Mouse (Mus musculus) adrenal gland, adult 2 months (tissue): ENCODE measurements around the gene Trpm1. TPM values are rescaled to one million over a fixed set of nuclear protein-coding genes. Genes with fewer than 3 reads are reported as not detected.

Experiments used
- DNase-seq: peaks from one replicate; pipeline ENCODE4 v3.0.0; 2021
- polyA plus RNA-seq: library from polyadenylated mRNA; depleted of rRNA; stranded (reverse); fragments of >200 nt; gene quantifications from 2 replicates; pipeline ENCODE4 v1.2.3, GENCODE M21; 2012
- total RNA-seq, 2 experiments: library from RNA; stranded (reverse); gene quantifications; 2 replicates each; pipeline ENCODE4 v1.2.3; 2021

Gene Trpm1
- total and polyA plus RNA-seq, 3 experiments, result not detected

DNA sequence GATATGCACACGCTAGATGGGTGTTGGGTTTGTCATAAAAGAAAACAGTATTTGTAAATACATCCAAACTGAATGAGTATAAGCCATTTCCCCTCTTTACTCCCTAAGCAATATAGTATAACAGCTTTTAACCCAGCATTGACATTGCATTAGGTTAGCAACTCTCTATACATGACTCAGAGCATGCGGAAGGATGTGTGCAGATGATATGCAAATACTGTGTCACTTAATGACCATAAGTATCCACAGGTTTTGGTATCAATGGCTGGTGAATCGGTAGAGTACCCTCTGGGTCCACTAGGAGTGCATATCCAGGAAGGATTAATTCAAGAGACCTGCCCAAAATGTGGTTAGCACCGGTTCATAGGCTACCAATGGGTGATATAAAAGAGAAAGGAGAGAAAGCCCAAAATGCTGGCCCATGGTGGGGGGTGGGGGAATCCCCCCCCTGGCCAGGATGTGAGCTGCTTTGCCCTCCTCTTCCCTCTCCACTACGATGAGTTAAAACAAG lies 80.7 kb downstream of the Trpm1 start:
- no peak for DNase-seq

DNA sequence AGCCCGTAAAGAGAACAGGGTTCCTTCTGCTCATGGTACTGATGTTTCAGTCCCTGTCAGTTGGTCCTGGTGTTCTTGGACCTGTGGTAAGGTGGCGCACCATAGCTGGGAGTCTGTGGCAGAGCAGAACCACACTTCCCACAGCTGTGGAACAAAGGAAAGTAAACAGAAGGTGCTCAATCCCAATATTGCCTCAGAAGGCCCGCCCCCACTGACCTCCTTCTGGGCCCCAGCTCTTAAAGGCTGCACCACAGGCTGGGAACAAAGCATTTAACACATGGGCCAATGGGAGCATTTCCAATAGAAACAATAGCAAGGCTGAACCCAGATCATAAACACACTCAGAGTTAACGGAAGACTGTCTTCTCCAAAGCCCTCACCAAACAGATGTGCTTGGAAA lies 82.9 kb downstream of the Trpm1 start:
- DNase-seq, result no peak

DNA sequence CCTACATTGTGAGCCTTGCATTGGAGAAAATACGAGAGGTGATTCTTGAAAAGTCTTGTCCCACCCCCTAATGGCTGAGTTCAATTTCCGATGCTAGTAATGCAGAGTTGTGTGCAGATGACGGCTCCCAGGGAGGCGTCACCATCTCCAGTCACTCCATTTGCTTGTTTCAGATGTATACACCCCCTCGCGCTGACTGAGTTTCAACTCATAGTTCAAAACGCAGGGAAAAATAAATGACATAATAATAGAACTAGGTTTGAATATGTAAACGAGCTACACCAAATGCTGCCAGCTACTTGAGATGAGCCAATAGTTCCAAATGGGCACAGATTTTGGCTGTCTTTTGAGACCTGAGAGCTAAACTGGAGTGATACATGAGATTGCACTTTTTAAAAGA lies 84.1 kb downstream of the Trpm1 start:
- DNase-seq, result no peak

DNA sequence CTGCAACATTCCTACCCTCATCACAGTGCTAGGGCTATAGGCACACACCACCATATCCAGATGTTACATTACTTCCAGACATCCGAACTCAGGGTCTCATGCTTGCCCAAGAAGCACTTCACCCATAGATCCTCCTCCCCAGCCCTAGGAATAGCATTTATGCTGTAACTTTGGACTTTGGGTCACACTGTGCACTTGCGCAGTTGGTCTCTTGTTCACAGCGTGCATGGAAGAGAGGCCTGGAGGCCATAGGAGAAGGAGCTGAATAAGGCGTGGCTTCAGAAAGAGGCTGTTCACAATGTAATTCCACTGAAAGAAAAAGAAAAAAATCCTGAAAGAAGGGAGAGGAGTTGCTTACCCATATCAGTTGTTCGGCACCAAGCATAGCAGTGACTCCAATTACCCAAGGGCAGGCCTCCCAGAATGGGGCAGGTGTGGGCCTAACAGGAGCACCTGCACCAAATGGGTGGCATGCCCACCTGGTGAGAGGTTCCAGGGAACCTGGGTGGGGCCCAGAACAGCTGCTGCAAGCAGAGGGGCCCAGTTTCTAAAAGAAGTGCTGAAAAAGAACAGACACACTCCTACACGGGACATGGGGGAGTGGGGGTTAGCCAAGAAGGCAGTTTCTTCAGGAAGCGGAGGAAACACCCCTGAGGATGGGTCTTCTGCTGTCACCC lies 84.9 kb downstream of the Trpm1 start:
- no peak for DNase-seq

DNA sequence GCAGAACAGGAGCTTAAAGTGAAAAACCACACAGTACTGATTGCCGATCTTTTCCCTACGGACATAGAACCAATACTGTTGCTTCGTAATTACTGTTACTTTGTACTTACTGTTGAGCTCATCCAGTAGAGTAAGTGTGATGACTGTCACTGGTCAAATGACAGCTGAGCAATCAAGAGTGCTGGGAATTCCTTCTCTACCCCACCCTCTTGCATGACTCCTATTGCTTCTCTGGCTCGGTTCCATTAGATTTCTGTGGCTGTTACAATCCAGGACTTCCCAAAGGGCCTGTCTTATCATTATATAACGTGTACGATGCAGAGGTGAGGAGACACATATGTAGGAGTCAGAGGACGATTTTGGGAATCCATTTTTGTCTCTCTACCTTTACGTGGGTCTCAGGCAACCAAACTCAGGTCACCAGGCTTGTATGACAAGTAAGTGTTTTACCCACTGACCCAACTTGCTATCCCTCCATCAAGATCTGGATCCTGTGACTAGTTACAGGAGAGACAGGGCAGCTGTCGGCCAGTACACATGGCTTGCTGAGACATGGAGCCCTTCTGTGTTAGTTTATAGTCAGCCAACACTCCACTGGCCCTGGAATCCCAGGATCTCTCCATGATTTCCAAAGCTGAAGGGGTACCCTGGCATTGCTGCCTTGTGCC lies 85.6 kb downstream of the Trpm1 start:
- DNase-seq, result no peak

DNA sequence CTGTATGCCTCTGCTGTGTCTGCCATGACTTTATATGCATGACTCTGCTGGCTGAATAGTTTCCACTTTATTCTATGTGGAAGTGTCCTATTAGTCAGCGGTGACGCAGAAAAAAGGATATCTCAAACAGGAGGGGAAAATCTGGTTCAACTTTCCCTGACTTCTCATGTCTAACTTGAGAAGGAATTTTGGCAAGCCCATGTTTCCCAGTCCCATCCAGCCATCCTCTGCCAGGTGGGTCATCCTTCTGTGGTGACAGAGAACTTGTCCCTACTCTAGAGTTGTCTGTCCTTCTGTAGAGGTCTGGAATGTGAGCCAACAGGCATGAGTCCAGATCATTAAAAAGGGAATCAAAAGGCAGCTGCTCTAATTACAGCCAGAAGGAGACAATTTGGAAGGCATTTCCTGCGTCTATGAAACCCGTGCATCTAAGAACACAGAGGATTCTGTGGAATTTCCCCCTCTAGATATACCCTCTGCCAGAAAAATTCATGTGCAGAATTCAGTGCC lies 86.2 kb downstream of the Trpm1 start:
- no peak for DNase-seq

DNA sequence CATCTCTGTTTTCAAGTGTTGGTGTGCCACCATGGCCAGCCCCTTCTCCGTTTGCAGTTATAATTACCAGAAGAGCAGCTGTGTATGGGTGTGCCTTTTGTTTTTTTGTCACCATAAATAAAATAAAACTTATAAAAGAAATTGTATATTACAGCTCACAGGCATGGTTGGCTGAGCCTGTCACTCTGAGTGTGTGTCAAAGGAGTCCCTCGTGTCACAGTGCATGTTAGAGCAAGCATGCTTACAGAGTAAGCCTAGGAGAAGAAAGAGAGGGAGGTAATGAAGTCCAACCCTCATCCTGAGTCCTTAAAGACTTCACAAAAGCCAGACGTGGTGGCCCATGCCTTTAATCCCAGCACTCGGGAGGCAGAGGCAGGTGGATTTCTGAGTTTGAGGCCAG lies 88.8 kb downstream of the Trpm1 start:
- DNase-seq, result no peak

DNA sequence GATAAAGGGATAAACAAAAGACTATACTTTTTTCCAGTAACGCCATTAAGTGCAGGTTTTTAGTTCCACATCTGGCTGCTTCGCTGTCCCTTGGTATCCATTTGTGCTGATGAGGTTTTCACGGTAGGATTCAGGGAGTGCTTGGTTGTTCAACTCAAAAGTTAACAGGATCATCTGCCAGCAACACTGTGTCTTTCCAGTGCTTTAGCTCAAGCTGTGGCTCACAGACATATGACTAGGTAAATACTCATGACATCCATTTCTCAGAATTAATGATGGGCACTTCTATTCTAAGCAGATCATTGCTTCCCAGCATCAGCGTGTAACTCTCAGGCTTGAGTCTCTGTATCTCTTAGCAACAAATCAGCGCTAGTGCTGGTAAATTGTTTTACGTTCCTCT lies 90.7 kb downstream of the Trpm1 start:
- no peak for DNase-seq

DNA sequence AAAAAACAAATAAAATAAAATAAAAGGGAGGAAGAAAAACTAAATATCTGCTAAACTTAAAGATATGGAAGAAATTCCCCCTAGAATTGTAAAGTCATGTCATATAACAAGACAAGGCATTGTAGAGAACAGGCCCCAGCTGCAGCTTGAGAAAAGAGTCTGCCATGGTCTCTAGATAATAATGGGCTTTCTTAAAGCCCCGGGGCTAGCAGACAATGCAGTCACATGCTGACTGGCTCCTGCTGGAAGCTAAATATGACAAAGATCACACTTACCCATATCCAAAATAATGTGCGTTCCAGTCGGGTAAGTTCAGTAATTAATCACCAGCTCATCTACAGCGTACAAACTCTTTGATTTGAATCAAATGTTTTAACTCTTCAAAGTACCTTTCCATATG lies 93.1 kb downstream of the Trpm1 start:
- DNase-seq, result no peak

DNA sequence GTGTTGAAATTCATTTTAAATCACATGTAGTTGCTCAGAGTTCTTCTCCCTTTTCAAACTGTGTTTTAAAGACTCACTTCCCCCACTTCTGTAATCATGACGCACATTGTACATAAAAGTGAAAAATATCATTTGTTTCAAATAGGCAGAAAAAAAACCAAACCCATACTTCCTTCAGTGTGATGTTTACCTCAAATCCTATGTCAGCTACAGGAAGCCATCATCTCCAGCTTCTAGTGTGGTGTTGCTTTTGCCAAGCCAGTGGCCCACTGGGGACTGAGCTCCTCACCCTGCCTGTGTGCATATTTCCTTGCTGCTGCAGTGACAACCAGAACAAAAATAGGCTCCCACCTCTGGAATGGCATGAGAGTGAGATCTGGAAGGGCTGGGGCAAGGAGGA lies 94.7 kb downstream of the Trpm1 start:
- DNase-seq, result no peak

DNA sequence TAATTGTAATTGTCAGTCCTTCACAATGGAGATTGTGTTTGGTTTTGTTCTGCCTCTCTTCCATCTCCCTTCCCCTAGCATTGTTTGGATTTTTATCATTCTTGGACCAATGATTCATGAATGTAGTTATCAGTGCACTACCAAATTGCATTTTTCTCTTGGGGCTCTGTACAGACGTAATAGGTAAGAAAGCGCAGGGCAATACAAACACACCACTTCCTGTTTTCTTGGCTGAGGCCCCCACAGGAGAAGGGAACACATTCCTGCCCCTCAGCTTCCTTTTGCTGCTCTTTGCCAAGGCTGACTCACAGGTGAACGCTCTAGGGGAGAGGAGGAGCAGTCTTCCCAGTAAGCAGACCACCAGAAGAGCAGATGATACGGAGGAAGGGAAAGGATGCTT lies 96.1 kb downstream of the Trpm1 start:
- DNase-seq, result no peak

DNA sequence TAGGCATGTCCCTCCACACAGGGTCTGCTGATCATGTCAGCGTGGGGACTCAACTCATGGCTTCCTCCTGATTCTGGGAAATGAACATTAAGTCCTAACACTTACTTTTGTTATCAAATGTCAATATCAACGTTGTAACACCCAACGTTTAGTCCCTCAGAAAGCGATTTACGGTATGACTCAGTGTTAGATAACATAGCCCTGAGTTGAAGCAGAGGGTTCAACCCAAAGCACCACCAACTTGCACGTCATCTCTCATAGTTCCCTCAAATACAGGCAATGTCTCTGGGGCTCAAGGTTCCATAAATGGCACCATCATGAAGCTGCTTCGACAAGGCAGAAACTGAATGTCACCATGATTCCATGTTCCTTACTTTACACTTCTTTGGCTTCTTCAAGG lies 96.8 kb downstream of the Trpm1 start:
- no peak for DNase-seq

DNA sequence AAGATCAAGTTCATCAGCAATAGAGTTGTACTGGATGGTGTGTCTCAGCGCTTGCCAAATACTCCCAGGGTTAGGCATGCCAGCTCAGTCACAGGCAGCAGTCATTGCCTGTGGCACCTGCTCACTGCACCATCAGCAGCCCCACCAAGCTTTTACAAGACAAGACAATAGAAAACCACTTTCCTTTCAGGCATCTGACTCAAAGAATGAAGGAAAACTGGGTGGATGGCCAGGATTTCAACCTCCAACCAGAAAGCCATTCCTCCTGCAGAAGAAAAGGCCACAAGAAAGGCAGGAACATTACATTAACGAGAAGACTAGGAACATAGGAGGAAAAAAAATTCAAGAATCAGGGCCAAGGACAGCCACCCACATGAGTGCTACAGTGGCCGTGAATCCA lies 100.1 kb downstream of the Trpm1 start:
- DNase-seq, result peak; percentile 34

DNA sequence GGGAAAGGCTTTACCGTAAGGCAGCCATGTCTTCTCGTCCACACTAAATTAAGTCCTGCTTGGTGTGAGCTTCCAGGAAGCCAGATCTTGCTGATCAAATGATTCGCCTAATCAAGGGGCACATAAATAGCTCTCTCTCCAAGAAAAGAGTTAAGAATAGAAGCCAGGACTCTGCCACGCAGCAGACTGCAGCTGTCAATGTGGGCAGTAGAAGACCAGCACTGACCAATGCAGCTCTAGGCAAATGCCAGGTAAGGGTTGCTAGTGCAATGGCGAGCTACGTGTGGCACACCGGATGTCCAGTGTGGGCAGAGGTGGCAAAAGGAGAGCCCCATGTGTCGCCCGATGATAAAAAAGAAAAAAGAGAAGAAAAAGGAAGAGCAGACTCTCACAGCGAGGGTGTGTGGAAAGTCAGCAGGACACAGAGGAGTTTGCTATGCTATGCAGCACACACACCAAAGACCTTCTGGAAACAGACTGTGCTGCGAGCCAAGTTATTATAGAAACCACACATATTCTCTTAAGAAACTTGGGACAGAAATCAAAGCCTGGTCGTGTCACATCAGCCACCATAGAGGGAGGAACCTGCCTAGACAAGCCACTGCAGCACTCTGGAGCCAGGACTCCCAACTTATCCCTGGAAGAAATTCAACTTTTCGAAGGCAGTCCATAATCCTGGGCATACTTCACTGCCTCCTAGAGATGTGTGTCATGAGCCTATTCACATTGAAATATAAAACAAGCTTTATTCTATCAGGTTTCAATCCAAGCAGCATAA lies 112.1 kb downstream of the Trpm1 start:
- no peak for DNase-seq

DNA sequence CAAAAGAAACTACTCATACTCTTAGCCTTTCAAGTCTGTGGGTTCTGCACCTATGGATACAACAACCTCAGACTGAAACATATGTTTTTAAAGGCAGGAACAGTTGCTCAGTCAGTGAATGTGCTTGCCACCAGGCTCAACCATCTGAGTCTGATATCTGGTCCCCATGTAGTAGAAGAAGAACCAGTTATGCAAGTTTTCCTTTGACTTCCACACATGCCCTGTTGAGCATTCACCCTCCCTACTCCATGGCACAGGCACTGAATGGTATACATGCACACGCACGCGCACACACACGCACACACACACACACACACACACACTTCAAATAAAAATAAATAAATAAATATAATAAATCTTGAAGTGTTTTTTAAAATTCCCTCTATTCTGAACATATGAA lies 113.0 kb downstream of the Trpm1 start:
- no peak for DNase-seq

DNA sequence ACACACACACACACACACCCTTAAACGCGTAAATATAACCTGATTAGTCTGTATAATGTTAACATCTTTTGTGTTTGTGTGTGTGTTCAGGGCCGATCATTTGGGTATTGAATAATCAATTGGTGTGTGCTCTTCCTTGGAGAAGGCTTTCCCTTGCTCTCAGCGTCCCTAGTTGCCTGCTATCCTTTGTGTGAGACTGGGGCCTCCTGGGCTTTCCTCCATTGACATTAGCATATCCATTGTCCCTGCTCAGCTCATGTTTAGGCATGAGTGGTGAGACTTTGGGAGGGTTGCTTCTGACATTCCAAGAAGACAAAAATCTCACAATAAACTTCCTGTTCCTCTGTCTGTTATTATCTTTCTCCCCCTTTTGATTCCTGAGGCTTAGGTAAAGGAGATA lies 118.3 kb downstream of the Trpm1 start:
- DNase-seq, result no peak

DNA sequence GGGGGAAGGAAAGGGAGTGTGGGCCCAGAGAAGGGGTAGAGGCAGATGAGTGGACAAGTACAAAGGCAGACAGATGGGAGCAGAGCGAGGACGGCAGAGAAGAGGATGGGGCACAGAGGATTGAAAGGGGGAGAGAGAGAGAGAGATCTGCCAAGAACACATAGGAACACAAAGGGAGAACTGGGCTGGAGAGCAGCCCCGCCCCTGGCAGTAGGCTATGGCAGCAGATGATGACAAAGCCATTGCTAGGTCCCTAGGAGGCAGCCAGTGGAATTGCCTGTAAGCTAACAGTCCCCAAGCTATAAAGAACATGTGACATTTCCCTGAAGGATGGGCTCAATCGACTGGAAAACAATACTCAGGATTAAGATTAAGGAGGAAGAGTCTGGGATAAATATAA lies 121.9 kb downstream of the Trpm1 start:
- no peak for DNase-seq

DNA sequence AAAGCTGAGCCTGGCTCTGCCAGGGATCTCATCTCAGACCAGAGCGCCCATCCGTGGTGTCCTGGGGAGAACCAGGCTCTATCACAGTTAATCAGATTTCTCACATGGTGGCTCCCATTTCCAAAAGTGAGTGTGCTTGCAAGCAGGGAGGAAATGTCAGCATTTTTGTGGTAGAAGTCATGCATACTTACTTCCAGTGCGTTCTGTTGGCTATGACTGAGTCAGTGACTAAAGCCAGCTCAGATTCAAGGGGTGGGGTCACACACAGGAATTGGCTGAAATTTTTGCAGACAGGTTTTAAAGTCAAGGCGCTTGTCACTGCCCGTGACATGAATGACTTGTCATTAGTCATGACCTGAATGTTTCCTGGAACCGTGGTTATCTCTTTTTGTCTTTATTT lies 123.3 kb downstream of the Trpm1 start:
- peak; percentile 83 for DNase-seq

DNA sequence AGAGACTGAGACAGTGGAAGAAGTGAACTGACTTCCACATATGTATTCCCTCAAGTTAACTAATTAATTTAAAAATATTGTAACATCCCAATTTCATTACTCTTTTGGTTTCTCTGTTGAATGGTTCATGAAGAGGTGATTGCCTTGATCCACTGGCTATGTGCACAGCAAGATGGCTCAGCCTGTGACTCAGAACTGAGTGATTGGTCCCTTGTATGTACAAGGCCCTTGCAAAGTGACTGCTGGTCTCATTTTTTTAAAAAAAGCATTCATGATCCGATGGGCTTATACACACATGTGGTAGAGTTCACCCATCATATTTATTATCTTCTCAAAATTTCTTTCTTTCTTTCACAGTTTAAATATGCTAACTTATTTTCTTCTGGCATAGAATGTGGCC lies 124.9 kb downstream of the Trpm1 start:
- DNase-seq, result peak; percentile 51

DNA sequence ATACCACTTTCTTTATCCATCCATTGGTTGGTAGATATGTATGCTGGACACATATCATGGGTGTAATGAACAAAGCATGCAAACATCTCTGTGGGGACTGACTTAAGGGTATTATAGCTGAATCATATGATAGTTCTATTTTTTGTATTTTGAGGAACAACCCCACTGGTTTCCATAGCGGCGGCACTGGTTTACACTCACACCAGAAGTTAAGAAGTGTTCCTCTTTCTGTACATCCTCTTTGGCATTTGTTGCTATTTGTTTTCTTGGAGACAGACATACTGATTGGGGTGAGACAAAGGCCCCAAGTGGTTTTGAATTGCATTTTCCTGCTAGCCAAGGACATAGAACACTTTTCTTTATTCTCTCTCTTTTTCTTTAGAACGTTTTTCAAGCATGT lies 125.9 kb downstream of the Trpm1 start:
- DNase-seq, result no peak

DNA sequence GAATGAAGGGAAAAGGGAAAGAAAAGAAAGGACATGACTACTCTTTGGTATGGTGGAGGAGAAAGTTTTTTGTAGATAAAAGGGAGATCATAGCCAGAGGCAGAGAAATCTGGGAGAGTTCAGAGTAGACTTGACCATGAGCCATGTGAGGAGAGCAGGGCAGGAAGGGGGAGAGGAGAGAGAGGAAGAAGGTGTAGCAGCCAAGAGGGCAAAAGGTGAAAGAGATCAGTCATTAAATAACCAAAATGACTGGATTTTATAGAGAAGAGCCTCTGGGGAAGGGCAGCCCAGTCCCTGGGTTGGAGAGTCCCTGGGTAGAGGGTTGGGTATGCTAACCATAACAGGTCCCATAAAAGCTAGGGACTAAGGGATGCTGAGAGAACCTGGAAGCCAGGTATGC lies 132.9 kb downstream of the Trpm1 start:
- DNase-seq, result no peak

DNA sequence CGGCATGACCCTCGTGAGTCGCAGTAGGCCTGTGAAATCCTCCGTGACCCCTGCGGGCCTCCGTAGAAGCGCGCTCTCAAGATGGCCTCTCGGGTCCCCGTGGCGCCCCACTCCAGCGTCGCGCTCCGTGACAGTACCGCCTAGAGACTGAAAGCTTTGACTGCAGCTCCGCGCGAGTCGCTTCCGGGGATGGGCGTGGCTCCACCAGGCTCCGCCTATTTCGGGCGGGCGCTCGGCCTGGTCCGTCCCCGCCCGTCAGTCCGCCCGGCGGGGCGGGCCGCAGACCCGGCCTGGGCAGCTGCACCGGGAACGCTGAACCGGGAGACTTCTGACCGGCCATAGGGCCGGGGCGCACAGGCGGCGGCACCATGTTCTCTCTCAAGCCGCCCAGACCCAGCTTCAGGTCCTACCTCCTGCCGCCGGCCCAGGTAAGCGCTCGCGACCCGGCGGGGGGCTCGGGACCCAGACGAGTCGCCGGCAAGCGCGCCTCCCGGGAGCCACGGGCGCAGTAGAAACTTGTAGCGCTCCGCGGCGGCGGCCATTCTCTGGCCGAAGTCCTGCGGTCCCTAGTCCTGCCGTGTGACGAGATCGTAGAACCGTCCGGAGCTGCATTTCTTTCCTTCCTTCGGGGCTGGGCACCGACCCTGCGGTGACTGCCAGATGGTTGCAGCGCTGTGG lies 133.9 kb downstream of the Trpm1 start, which contains the start of gene Mtmr10:
Gene Mtmr10, plus strand, starts transcription at position 240 of the 678 bp plus-strand sequence.
- peak; percentile 99 for DNase-seq
